Mouse (Mus musculus) ES-Bruce4 (cell line): Measurements from ENCODE around the gene Calhm3.

ENCODE experiments used
- CTCF ChIP-seq: IDR thresholded peaks from one replicate; pipeline ENCODE4 v1.8.1; 2011; ENCODE audit warnings: low read depth, low read length
- POLR2A ChIP-seq: IDR thresholded peaks from one replicate; pipeline ENCODE4 v1.8.1; 2011; ENCODE audit warnings: low read length; ENCODE audit not compliant: insufficient read depth

DNA sequence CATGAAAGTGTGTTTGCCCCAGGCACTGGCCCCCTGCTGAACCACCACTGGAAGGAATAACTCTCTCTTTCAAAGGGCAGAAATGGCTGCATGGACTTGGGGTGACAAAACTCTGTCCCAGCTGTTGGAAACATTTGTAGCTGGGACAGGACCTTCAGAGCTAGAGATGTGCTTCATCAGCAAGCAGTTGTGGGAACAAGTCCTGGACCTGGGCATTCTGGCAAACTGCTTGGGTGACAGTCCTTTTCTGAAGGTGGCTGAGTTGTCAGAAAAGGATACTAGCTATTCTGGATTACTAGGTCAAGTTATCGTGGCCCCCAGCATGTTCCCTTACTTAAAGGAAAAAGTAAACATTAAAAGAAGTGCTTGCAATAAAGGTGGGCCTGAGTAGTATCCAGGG is 48.6 kb upstream of the Calhm3 start:
- no peak for TF ChIP-seq POLR2A
- TF ChIP-seq CTCF, result no peak
